Mouse (Mus musculus): Measurements from ENCODE around the gene Paxbp1. TPM values are rescaled to one million over a fixed set of nuclear protein-coding genes. Genes with fewer than 3 reads are reported as not detected.
A peak's percentile ranks its signal among the peaks of the same experiment; 100 is the strongest.

The Paxbp1 gene
- polyA plus RNA-seq, 1 experiment from 2014 or later, result 85.5 TPM

- Histone ChIP-seq H3K4me2 (replicated peaks) (peak overlapping the region; percentile 73), H3K4me1 (replicated peaks) (peaks cover 32% of the 10 kb centered on the region), H3K9ac (replicated peaks) (peak overlapping the region; percentile 97), H3K27ac (peak overlapping the region; percentile 95), H3K9me3 (no peaks in the 10 kb centered on the region), H3K4me3 (replicated peaks) (peak overlapping the region; percentile 77), H3K27me3 (no peaks in the 10 kb centered on the region; the same call in 1 of the 2 replicates), H3K36me3 (peaks cover 16% of the 10 kb centered on the region)
- WGBS, result under 1% methylated on average over 61 of the region's 63 CpGs
- ATAC-seq, result peak; percentile 81
Observed at GRCm38 (mm10) chr16:91043461-91044248, 688 bp downstream of the Paxbp1 start.

GRCm38 (mm10) chr16:91042640-91043039 lies 1.7 kb downstream of the Paxbp1 start:
- H3K4me3 ChIP-seq (replicated peaks), result peak overlapping the region; percentile 77
- no peak for ATAC-seq
- H3K9ac ChIP-seq (replicated peaks), result peak overlapping the region; percentile 55
- H3K36me3 ChIP-seq, result peaks cover 25% of the 10 kb centered on the region
- 67% methylated on average over 1 of the region's 1 CpGs for WGBS
- no peaks in the 10 kb centered on the region; the same call in 1 of the 2 replicates for H3K27me3 ChIP-seq
- no peaks in the 10 kb centered on the region for H3K9me3 ChIP-seq
- H3K4me1 ChIP-seq (replicated peaks), result peaks cover 32% of the 10 kb centered on the region
- H3K27ac ChIP-seq, result no peak overlapping the region
- H3K4me2 ChIP-seq (replicated peaks), result peak overlapping the region; percentile 73

- no peak overlapping the region for H3K9ac ChIP-seq (replicated peaks)
- H3K36me3 ChIP-seq, result peaks cover 79% of the 10 kb centered on the region
- ATAC-seq, result no peak
- WGBS, result 95% methylated on average over 10 of the region's 10 CpGs
- no peak overlapping the region for H3K4me2 ChIP-seq (replicated peaks)
- no peaks in the 10 kb centered on the region for H3K9me3 ChIP-seq
- H3K27me3 ChIP-seq, result no peaks in the 10 kb centered on the region
- no peak overlapping the region for H3K27ac ChIP-seq
- peaks cover 2% of the 10 kb centered on the region; the same call in 1 of the 2 replicates for H3K4me1 ChIP-seq (replicated peaks)
- H3K4me3 ChIP-seq (replicated peaks), result no peak overlapping the region
Observed at GRCm38 (mm10) chr16:91035866-91036265, 8.5 kb downstream of the Paxbp1 start.

GRCm38 (mm10) chr16:91030751-91031150 lies 13.6 kb downstream of the Paxbp1 start:
- Histone ChIP-seq H3K27ac (no peak overlapping the region), H3K9ac (replicated peaks) (no peak overlapping the region), H3K4me2 (replicated peaks) (no peak overlapping the region), H3K9me3 (no peaks in the 10 kb centered on the region), H3K27me3 (no peaks in the 10 kb centered on the region), H3K36me3 (peaks cover 86% of the 10 kb centered on the region), H3K4me3 (replicated peaks) (no peak overlapping the region), H3K4me1 (replicated peaks) (no peaks in the 10 kb centered on the region)
- no peak for ATAC-seq
- 94% methylated on average over 4 of the region's 4 CpGs for WGBS

- Histone ChIP-seq H3K27ac (no peak overlapping the region), H3K36me3 (peaks cover 88% of the 10 kb centered on the region), H3K4me2 (replicated peaks) (no peak overlapping the region), H3K4me3 (replicated peaks) (no peak overlapping the region), H3K9ac (replicated peaks) (no peak overlapping the region), H3K4me1 (replicated peaks) (no peaks in the 10 kb centered on the region), H3K27me3 (no peaks in the 10 kb centered on the region), H3K9me3 (no peaks in the 10 kb centered on the region)
- 89% methylated on average over 2 of the region's 2 CpGs for WGBS
- no peak for ATAC-seq
Observed at GRCm38 (mm10) chr16:91029901-91030300, 14.4 kb downstream of the Paxbp1 start.

GRCm38 (mm10) chr16:91029161-91029743 lies 15.1 kb downstream of the Paxbp1 start:
- no peak overlapping the region for H3K27ac ChIP-seq
- no peak overlapping the region for H3K4me2 ChIP-seq (replicated peaks)
- H3K4me1 ChIP-seq (replicated peaks), result no peaks in the 10 kb centered on the region
- H3K36me3 ChIP-seq, result peaks cover 89% of the 10 kb centered on the region
- 91% methylated on average over 8 of the region's 8 CpGs for WGBS
- no peak for ATAC-seq
- no peaks in the 10 kb centered on the region for H3K27me3 ChIP-seq
- H3K9me3 ChIP-seq, result 0 out of 2 replicates have a peak, but pooled peaks cover 3% of the 10 kb centered on the region
- H3K4me3 ChIP-seq (replicated peaks), result no peak overlapping the region
- H3K9ac ChIP-seq (replicated peaks), result no peak overlapping the region

- ATAC-seq, result no peak
- WGBS, result 83% methylated on average over 4 of the region's 4 CpGs
- no peaks in the 10 kb centered on the region for H3K4me1 ChIP-seq (replicated peaks)
- no peak overlapping the region for H3K4me2 ChIP-seq (replicated peaks)
- no peaks in the 10 kb centered on the region for H3K27me3 ChIP-seq
- no peak overlapping the region for H3K4me3 ChIP-seq (replicated peaks)
- H3K27ac ChIP-seq, result no peak overlapping the region
- peaks cover 87% of the 10 kb centered on the region for H3K36me3 ChIP-seq
- no peak overlapping the region for H3K9ac ChIP-seq (replicated peaks)
- 0 out of 2 replicates have a peak, but pooled peaks cover 3% of the 10 kb centered on the region for H3K9me3 ChIP-seq
Observed at GRCm38 (mm10) chr16:91026290-91026689, 18.1 kb downstream of the Paxbp1 start.

- Histone ChIP-seq H3K9ac (replicated peaks) (no peak overlapping the region), H3K27ac (no peak overlapping the region), H3K36me3 (peaks cover 95% of the 10 kb centered on the region), H3K27me3 (no peaks in the 10 kb centered on the region), H3K9me3 (0 out of 2 replicates have a peak, but pooled peaks cover 3% of the 10 kb centered on the region), H3K4me3 (replicated peaks) (no peak overlapping the region), H3K4me2 (replicated peaks) (no peak overlapping the region), H3K4me1 (replicated peaks) (no peaks in the 10 kb centered on the region)
- 97% methylated on average over 1 of the region's 1 CpGs for WGBS
- ATAC-seq, result no peak
Observed at GRCm38 (mm10) chr16:91023384-91023783, 21.0 kb downstream of the Paxbp1 start.

- 96% methylated on average over 10 of the region's 10 CpGs for WGBS
- H3K27ac ChIP-seq, result no peak overlapping the region
- no peak overlapping the region for H3K9ac ChIP-seq (replicated peaks)
- no peak overlapping the region for H3K4me3 ChIP-seq (replicated peaks)
- no peaks in the 10 kb centered on the region for H3K4me1 ChIP-seq (replicated peaks)
- no peaks in the 10 kb centered on the region for H3K27me3 ChIP-seq
- H3K4me2 ChIP-seq (replicated peaks), result no peak overlapping the region
- 0 out of 2 replicates have a peak, but pooled peaks cover 3% of the 10 kb centered on the region for H3K9me3 ChIP-seq
- ATAC-seq, result no peak
- peaks cover 90% of the 10 kb centered on the region for H3K36me3 ChIP-seq
Observed at GRCm38 (mm10) chr16:91020842-91021483, 23.4 kb downstream of the Paxbp1 start.

- H3K27ac ChIP-seq, result no peak overlapping the region
- H3K9ac ChIP-seq (replicated peaks), result no peak overlapping the region
- no peaks in the 10 kb centered on the region for H3K27me3 ChIP-seq
- H3K4me3 ChIP-seq (replicated peaks), result no peak overlapping the region
- H3K4me2 ChIP-seq (replicated peaks), result no peak overlapping the region
- no peaks in the 10 kb centered on the region for H3K4me1 ChIP-seq (replicated peaks)
- ATAC-seq, result no peak
- WGBS, result 98% methylated on average over 4 of the region's 4 CpGs
- peaks cover 87% of the 10 kb centered on the region for H3K36me3 ChIP-seq
- 0 out of 2 replicates have a peak, but pooled peaks cover 2% of the 10 kb centered on the region for H3K9me3 ChIP-seq
Observed at GRCm38 (mm10) chr16:91019476-91019875, 24.9 kb downstream of the Paxbp1 start.

- Histone ChIP-seq H3K4me1 (replicated peaks) (peaks cover 10% of the 10 kb centered on the region), H3K27me3 (no peaks in the 10 kb centered on the region), H3K4me2 (replicated peaks) (no peak overlapping the region), H3K4me3 (replicated peaks) (no peak overlapping the region), H3K36me3 (peaks cover 59% of the 10 kb centered on the region), H3K27ac (no peak overlapping the region), H3K9me3 (no peaks in the 10 kb centered on the region), H3K9ac (replicated peaks) (no peak overlapping the region)
- no peak for ATAC-seq
- WGBS, result 87% methylated on average over 4 of the region's 4 CpGs
Observed at GRCm38 (mm10) chr16:91015761-91016160, 28.6 kb downstream of the Paxbp1 start.

- H3K4me3 ChIP-seq (replicated peaks), result peak overlapping the region; percentile 89
- H3K9me3 ChIP-seq, result no peaks in the 10 kb centered on the region
- peaks cover 27% of the 10 kb centered on the region for H3K4me1 ChIP-seq (replicated peaks)
- peak overlapping the region; percentile 88 for H3K9ac ChIP-seq (replicated peaks)
- 38% methylated on average over 3 of the region's 3 CpGs for WGBS
- peak overlapping the region; percentile 69 for H3K4me2 ChIP-seq (replicated peaks)
- peak overlapping the region; percentile 95 for H3K27ac ChIP-seq
- H3K27me3 ChIP-seq, result no peaks in the 10 kb centered on the region
- peaks cover 22% of the 10 kb centered on the region for H3K36me3 ChIP-seq
- no peak for ATAC-seq
Observed at GRCm38 (mm10) chr16:91011847-91012246, 32.5 kb downstream of the Paxbp1 start.
